29 mouse cellular contexts compared by ENCODE assay signal in the genomic region with DNA sequence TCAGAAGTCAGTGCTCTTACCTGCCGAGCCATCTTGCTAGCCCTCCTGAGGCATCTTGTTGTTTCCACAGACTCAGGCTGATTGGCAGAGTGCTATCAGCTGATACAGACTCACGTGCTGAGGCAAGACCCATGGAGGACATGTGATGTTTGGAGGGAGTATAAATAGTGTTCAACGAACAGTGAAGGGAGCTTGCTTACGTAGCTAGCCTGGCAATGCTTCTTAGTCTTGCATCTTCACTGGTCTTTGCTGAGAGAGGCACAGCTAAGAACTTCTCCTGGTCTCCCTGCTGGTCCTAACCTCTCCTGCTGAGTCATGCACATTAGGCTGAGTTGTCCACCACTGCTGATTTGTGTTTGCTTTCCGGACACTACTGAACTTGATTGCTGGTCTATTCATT. TPM values are rescaled to one million over a fixed set of nuclear protein-coding genes. Genes with fewer than 3 reads are reported as not detected.
DNase-seq lines count a peak whose midpoint lies in the region; ATAC-seq and TF ChIP-seq lines count a peak whose summit lies in the region.
"Had no signal": no experiment of that assay in that cellular context is flagged by ENCODE, and none has a peak within 500 bp of the region (broad histone marks: within the 10 kb centered on the region; RNA-seq: fewer than 3 reads in every experiment).

No protein-coding gene starts in this region.

- no peaks in the 10 kb centered on the region for H3K79me2 ChIP-seq in CH12.LX (replicated peaks; ENCODE audit: control insufficient read depth, extremely low read depth, insufficient read depth, poor library complexity, severe bottlenecking)

- dilution Hi-C loops in CH12.LX (cut with MboI; ENCODE audit: extremely low pct_ligation_motif_present, extremely low pct_unique_long_range_greater_than_20kb, low sequenced_read_pairs) = no loop called here

- no peaks in the 10 kb centered on the region for H3K36me3 ChIP-seq in liver, embryonic 11.5 days (ENCODE audit: control insufficient read depth, insufficient read depth, low read length)
- H3K36me3 ChIP-seq in CH12.LX (replicated peaks in 1 of 2; ENCODE audit: control insufficient read depth in 1 of 2, insufficient read depth in 1 of 2, low read length in 1 of 2) = no peaks in the 10 kb centered on the region
- no peaks in the 10 kb centered on the region for H3K36me3 ChIP-seq in liver, embryonic 13.5 days
- H3K36me3 ChIP-seq: kidney, embryonic 15.5 days; midbrain, embryonic 10.5 days; neural tube, embryonic 13.5 days had no signal

- no peak overlapping the region for H3K4me2 ChIP-seq in liver, embryonic 11.5 days
- no peak overlapping the region for H3K4me2 ChIP-seq in CH12.LX (ENCODE audit: insufficient read depth, low read depth, poor library complexity, severe bottlenecking)
- no peak overlapping the region for H3K4me2 ChIP-seq in liver, embryonic 13.5 days
- H3K4me2 ChIP-seq: kidney, embryonic 15.5 days; limb, embryonic 13.5 days; neural tube, embryonic 13.5 days had no signal

- H3K27ac ChIP-seq in liver, embryonic 11.5 days (ENCODE audit: low read depth, low read length) = no peak overlapping the region
- H3K27ac ChIP-seq in CH12.LX (ENCODE audit: insufficient read depth, low read depth) = no peak overlapping the region
- peak overlapping the region; percentile 29; the same call in 1 of the 2 replicates for H3K27ac ChIP-seq in liver, embryonic 13.5 days
- H3K27ac ChIP-seq: kidney, embryonic 15.5 days; left cerebral cortex, adult 2 months; limb, embryonic 13.5 days; midbrain, embryonic 10.5 days; neural tube, embryonic 13.5 days had no signal

- 68% methylated on average over 5 of the region's 5 CpGs for WGBS in liver, embryonic 11.5 days
- 55% methylated on average over 5 of the region's 5 CpGs for WGBS in liver, embryonic 13.5 days (ENCODE audit: insufficient replicate concordance)

- TF ChIP-seq EP300 in CH12.LX (IDR thresholded peaks at IDR 0.05; ENCODE audit: low read length) = no peak

- H3K9ac ChIP-seq in liver, embryonic 11.5 days (ENCODE audit: low read depth, low read length) = no peak overlapping the region
- H3K9ac ChIP-seq in CH12.LX (ENCODE audit: insufficient read depth, low read depth) = no peak overlapping the region
- no peak overlapping the region for H3K9ac ChIP-seq in liver, embryonic 13.5 days
- H3K9ac ChIP-seq: kidney, embryonic 15.5 days; limb, embryonic 13.5 days; neural tube, embryonic 13.5 days had no signal

- in situ Hi-C loops in CH12.LX (cut with MboI; ENCODE audit: low pct_ligation_motif_present, low pct_unique_long_range_greater_than_20kb, low sequenced_read_pairs) = no loop called here

- TF ChIP-seq RAD21 in CH12.LX (IDR thresholded peaks at IDR 0.05; ENCODE audit: low read depth, low read length) = no peak

- DNase-seq in liver (peak; percentile 34), CH12.LX (ENCODE audit: extremely low read depth) (no peak), ES-CJ7 (ENCODE audit: low read depth, low spot score) (peak; percentile 48)
- DNase-seq in liver, embryonic 11.5 days (ENCODE audit: low spot score) = no peak
- no peak for DNase-seq in liver, embryonic 13.5 days
- no peak for DNase-seq in gastrocnemius, adult 18-20 months (ENCODE audit: low spot score)
- no peak for DNase-seq in right cerebral cortex, postnatal 25 days
- DNase-seq: adrenal gland, adult 2 months; adrenal gland, postnatal 36 days; B cell, adult 2 months; cerebellum, adult 18-20 months; cerebellum, postnatal 14 days; heart, postnatal 10 days; kidney, adult 18-20 months; kidney, postnatal 25 days; lung, adult 18-20 months; lung, postnatal 4 days had no signal

- no peaks in the 10 kb centered on the region for H3K27me3 ChIP-seq in liver, embryonic 11.5 days (replicated peaks; ENCODE audit: control insufficient read depth, insufficient read depth, low read length)
- no peaks in the 10 kb centered on the region for H3K27me3 ChIP-seq in CH12.LX (replicated peaks)
- no peaks in the 10 kb centered on the region for H3K27me3 ChIP-seq in liver, embryonic 13.5 days
- H3K27me3 ChIP-seq: kidney, embryonic 15.5 days; limb, embryonic 13.5 days; neural tube, embryonic 13.5 days had no signal

- H3K4me3 ChIP-seq in liver, embryonic 11.5 days (ENCODE audit: low read depth, low read length) = no peak overlapping the region
- no peak overlapping the region for H3K4me3 ChIP-seq in CH12.LX (replicated peaks in 1 of 3; ENCODE audit: low read depth in 2 of 3, low read length in 2 of 3, poor library complexity in 1 of 3)
- H3K4me3 ChIP-seq in liver, embryonic 13.5 days (replicated peaks) = no peak overlapping the region
- H3K4me3 ChIP-seq: erythroblast, embryonic 14.5 days; kidney, embryonic 15.5 days; left cerebral cortex, adult 2 months; limb, embryonic 13.5 days; midbrain, embryonic 10.5 days; myocyte; neural tube, embryonic 13.5 days had no signal

- no peak for TF ChIP-seq POLR2A in CH12.LX (IDR thresholded peaks at IDR 0.05; ENCODE audit: low read depth, low read length)

- TF ChIP-seq CTCF in CH12.LX (conservative IDR thresholded peaks at IDR 0.05 in 1 of 2, IDR thresholded peaks at IDR 0.05 in 1 of 2; ENCODE audit: low read depth in 2 of 2, low read length in 2 of 2) = no peak

- peaks cover 20% of the 10 kb centered on the region for H3K4me1 ChIP-seq in liver, embryonic 11.5 days (replicated peaks; ENCODE audit: control insufficient read depth, insufficient read depth, low read length)
- H3K4me1 ChIP-seq in CH12.LX (ENCODE audit: control insufficient read depth in 1 of 2, insufficient read depth in 2 of 2) = 0 out of 4 replicates have a peak, but pooled peaks cover 2 to 3% of the 10 kb centered on the region in 2 experiments
- peaks cover 31% of the 10 kb centered on the region for H3K4me1 ChIP-seq in liver, embryonic 13.5 days (replicated peaks)
- H3K4me1 ChIP-seq: neural tube, embryonic 13.5 days had no signal

- H3K9me3 ChIP-seq in liver, embryonic 11.5 days (ENCODE audit: control insufficient read depth, low read length) = no peaks in the 10 kb centered on the region
- no peaks in the 10 kb centered on the region for H3K9me3 ChIP-seq in CH12.LX (replicated peaks; ENCODE audit: low read length)
- no peaks in the 10 kb centered on the region for H3K9me3 ChIP-seq in liver, embryonic 13.5 days (replicated peaks)
- H3K9me3 ChIP-seq: kidney, embryonic 15.5 days; limb, embryonic 13.5 days; midbrain, embryonic 10.5 days; neural tube, embryonic 13.5 days had no signal

- ATAC-seq in liver, embryonic 11.5 days (replicated peaks; ENCODE audit: low FRiP score) = no peak; the same call in 1 of the 2 replicates
- peak; percentile 63 for ATAC-seq in liver, embryonic 13.5 days (ENCODE audit: low read depth)
- ATAC-seq: activated CD4-positive, CD25-positive, alpha-beta regulatory T cell, adult 4 months; forebrain, embryonic 16.5 days; hindbrain, embryonic 16.5 days; lung, postnatal 0 days; midbrain, embryonic 16.5 days had no signal

TF ChIP-seq in CH12.LX, 34 proteins besides CTCF, POLR2A, EP300 and RAD21:
- TF ChIP-seq ELF1 (IDR thresholded peaks at IDR 0.05; ENCODE audit: low read depth, low read length) (no peak), BHLHE40 (IDR thresholded peaks at IDR 0.05; ENCODE audit: low read depth, low read length) (peak; percentile 53)
TF ChIP-seq in CH12.LX: peak in this region for 1.

RNA-seq across cellular contexts. Expression of a gene that starts 48.5 kb away (rescaled TPM):
- polyA plus RNA-seq in liver, embryonic 11.5 days (2014; fragmentation: Nextera tagmentation; extraction: Ambion mirVana) = 38.7 and 38.8 TPM in 2 replicates
- total RNA-seq in CH12.LX (2012; rRNA removed) (1.6 and 1.9 TPM in 2 replicates), CH12.LX (2014; rRNA removed) (1.3 and 1.5 TPM in 2 replicates)
- polyA plus RNA-seq in CH12.LX (2012; ENCODE audit: insufficient read length, low read depth) = 3.4 and 4.1 TPM in 2 replicates
- 16.5 and 20.3 TPM in 2 replicates for polyA plus RNA-seq in liver, embryonic 13.5 days (2015; fragmentation: Nextera tagmentation; extraction: Ambion mirVana)
- 1 to 10 TPM; 6.0 to 8.2 TPM for total RNA-seq in gastrocnemius, adult 18-20 months (2021)

RNA-seq across cellular contexts. Expression of a gene that starts 48.6 kb away (rescaled TPM):
- polyA plus RNA-seq in liver, embryonic 11.5 days (2014; fragmentation: Nextera tagmentation; extraction: Ambion mirVana) = 52.7 and 54.9 TPM in 2 replicates
- total RNA-seq in CH12.LX (2012; rRNA removed) (34.5 and 35.0 TPM in 2 replicates), CH12.LX (2014; rRNA removed) (38.5 and 42.5 TPM in 2 replicates)
- 46.2 and 51.5 TPM in 2 replicates for polyA plus RNA-seq in CH12.LX (2012; ENCODE audit: insufficient read length, low read depth)
- 51.9 and 53.3 TPM in 2 replicates for polyA plus RNA-seq in liver, embryonic 13.5 days (2015; fragmentation: Nextera tagmentation; extraction: Ambion mirVana)
- total RNA-seq in gastrocnemius, adult 18-20 months (2021) = 10 to 100 TPM; 16.4 to 19.3 TPM

Comparison
In these comparisons a context has a peak if more than half of its experiments do, and no peak if none do; other contexts are left out.
1. DNase-seq: peak in liver (single experiment) and ES-CJ7 (single experiment); none in liver, embryonic 11.5 days (single experiment), CH12.LX (single experiment), liver, embryonic 13.5 days (single experiment), gastrocnemius, adult 18-20 months (single experiment) and right cerebral cortex, postnatal 25 days (single experiment).